Mouse (Mus musculus) small intestine, adult 2 months (tissue): Measurements from ENCODE around the gene Abcc4.

Experiments used
- CTCF ChIP-seq: fragments of 200-500 bp; IDR thresholded peaks from 2 replicates; pipeline ENCODE4 v1.5.1; 2012; ENCODE audit warnings: low read depth, mild to moderate bottlenecking, control low read depth, inconsistent platforms, low read length, moderate library complexity, mixed read lengths; ENCODE audit not compliant: insufficient replicate concordance, insufficient read length; ENCODE audit errors: extremely low read depth
- POLR2A ChIP-seq: fragments of 200-500 bp; IDR thresholded peaks from 2 replicates; pipeline ENCODE4 v1.6.1; 2012; ENCODE audit warnings: low read depth, mild to moderate bottlenecking, control low read depth, inconsistent platforms, low read length, moderate library complexity

GRCm38 (mm10) chr14:118577895-118578294 is 128.1 kb downstream of the Abcc4 start:
- no peak for TF ChIP-seq POLR2A
- TF ChIP-seq CTCF = no peak
